Mouse (Mus musculus) olfactory bulb, adult 2 months (tissue): ENCODE data around the gene Miga1. TPM values are rescaled to one million over a fixed set of nuclear protein-coding genes. Genes with fewer than 3 reads are reported as not detected.
"Not testable (repeated sequence)": the region's sequence is repeated elsewhere in the genome, so short reads cannot be mapped to it uniquely, and the experiment has no call there.

ENCODE experiments used
- H3K27ac ChIP-seq: fragments of 200-500 bp; 2 replicates; pipeline ENCODE4 v1.5.1; 2012; ENCODE audit warnings: low read depth, low read length; ENCODE audit not compliant: insufficient read depth
- H3K4me1 ChIP-seq: fragments of 200-500 bp; 2 replicates; pipeline ENCODE4 v1.6.1; 2012; ENCODE audit warnings: low read length; ENCODE audit not compliant: control insufficient read depth, insufficient read depth
- H3K4me3 ChIP-seq: fragments of 200-500 bp; 2 replicates; pipeline ENCODE4 v1.5.1; 2012; ENCODE audit warnings: mild to moderate bottlenecking, low read depth, low read length, moderate library complexity; ENCODE audit not compliant: insufficient read depth
- CTCF ChIP-seq: fragments of 200-500 bp; IDR thresholded peaks from 2 replicates; pipeline ENCODE4 v1.5.1; 2012; ENCODE audit warnings: low read depth, mild to moderate bottlenecking, low read length, moderate library complexity; ENCODE audit not compliant: insufficient read depth
- POLR2A ChIP-seq: fragments of 200-500 bp; IDR thresholded peaks from 2 replicates; pipeline ENCODE4 v1.6.1; 2012; ENCODE audit warnings: mild to moderate bottlenecking, low read depth, low read length, moderate library complexity; ENCODE audit not compliant: insufficient read depth
- WGBS: fragments of 180-500 bp; shearing (Covaris S2); methylation state at CpG from one replicate; pipeline ENCODE4 v1.1.7; 2018; 5-methylcytosine and 5-hydroxymethylcytosine counted together
- polyA plus RNA-seq: library from polyadenylated mRNA; stranded (reverse); fragments of >200 nt; gene quantifications from 2 replicates; pipeline ENCODE4 v1.2.4, GENCODE M21; 2012; ENCODE audit warnings: low replicate concordance; ENCODE audit not compliant: missing spikeins, insufficient read depth, insufficient read length

Miga1 gene
- polyA plus RNA-seq, 1 experiment: not detected

DNA sequence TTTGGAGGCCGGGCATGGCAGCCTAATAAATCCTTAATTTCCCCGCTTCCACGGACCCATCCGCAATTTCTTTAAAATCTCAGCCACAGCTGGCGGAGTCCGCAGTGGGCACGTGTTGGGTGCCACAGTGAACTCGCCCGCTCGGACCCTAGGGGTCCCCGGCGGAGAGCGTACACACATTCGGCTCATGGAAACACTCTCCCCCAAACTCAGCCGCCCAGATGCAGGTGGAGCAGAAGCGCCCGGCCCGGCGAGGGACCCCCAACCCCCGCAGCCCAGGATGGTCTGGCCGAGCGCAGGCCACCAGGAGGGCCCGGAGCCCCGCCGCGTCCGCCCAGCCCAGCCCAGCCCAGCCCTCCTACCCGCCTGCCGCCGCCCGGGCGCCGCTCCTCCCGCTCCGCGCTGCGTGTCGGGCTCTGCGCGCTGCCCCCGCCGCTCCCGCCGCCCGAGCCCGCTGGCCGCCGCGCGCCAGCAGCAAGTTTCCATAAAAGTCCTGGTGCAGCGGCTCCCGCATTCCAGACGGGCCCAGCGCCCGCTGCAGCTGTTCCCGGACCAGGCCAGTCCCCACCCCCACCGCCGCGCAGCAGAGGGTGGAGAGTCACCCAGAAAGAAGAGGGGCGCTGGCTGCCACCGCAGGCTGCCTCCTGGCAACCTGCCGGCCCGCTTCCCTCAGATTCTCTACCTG is 74.7 kb downstream of the Miga1 start:
- H3K4me1 ChIP-seq: peaks cover 14% of the 10 kb centered on the region
- WGBS: 1% methylated on average over 63 of the region's 63 CpGs
- no peak overlapping the region for H3K27ac ChIP-seq
- TF ChIP-seq POLR2A: no peak
- peak overlapping the region; percentile 51 for H3K4me3 ChIP-seq

DNA sequence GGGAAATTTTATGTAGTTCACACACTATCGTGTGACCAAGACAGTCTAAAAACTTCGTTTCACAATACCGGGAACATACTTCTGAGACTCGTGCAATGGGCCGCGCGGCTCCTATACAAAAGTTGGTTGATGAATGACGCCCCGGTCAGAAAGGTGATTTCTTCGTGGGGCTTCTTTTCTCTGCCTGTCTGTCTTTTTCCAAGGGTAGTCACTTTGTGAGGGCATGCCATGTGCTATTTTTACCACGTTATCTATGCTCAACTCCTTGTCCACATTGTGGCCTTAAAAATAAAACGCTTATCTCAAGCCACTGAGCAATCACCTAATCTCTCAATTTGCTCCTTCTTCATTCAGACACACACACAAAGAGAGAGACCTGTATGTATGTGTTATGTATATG is 75.4 kb downstream of the Miga1 start:
- 51% methylated on average over 12 of the region's 12 CpGs for WGBS
- no peak for TF ChIP-seq POLR2A
- TF ChIP-seq CTCF: no peak
- no peak overlapping the region for H3K27ac ChIP-seq
- H3K4me1 ChIP-seq: peaks cover 14% of the 10 kb centered on the region
- H3K4me3 ChIP-seq: no peak overlapping the region

DNA sequence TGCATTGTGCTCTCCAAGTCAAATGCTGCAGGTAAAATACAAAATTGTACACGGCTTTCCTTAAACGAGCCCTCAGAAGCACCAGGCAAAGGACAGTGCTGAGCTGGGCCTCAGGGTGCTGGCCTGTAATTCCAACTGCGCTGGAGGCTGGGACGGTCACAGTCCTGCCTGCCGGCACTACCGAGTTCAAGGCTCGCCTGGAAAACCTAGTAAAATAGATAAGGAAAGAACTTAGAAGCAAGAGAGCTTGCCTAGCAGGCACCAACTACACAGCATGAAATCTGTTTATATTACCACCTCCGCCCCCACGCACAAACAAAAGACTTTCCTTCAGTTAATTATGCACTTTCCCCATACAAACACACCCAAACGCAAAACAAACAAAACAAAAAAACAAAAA is 75.8 kb downstream of the Miga1 start:
- Histone ChIP-seq H3K4me3 (no peak overlapping the region), H3K4me1 (peaks cover 14% of the 10 kb centered on the region), H3K27ac (no peak overlapping the region)
- no peak for TF ChIP-seq POLR2A
- no peak for TF ChIP-seq CTCF
- WGBS: 56% methylated on average over 10 of the region's 10 CpGs

DNA sequence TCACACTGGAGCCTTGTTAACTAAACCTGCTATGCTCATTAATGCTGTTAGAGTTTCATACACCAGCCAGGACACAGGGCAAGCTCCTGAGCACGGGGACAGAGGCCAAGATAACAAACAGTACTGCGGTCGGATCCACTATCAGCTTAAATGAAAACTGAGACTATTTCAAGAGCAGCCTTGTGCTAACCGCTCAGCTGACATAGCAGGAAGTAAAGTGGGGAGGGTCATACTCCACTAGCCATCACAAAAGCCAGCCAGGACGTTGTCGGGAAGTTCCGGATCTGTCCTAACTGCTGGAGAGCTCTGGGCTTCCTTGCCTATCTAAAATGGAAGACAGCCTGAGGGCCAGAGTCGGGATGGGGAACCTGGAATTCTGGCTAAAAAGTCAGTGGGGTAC is 78.3 kb downstream of the Miga1 start:
- H3K27ac ChIP-seq: no peak overlapping the region
- TF ChIP-seq POLR2A (no peak), CTCF (no peak)
- WGBS: 45% methylated on average over 8 of the region's 8 CpGs

DNA sequence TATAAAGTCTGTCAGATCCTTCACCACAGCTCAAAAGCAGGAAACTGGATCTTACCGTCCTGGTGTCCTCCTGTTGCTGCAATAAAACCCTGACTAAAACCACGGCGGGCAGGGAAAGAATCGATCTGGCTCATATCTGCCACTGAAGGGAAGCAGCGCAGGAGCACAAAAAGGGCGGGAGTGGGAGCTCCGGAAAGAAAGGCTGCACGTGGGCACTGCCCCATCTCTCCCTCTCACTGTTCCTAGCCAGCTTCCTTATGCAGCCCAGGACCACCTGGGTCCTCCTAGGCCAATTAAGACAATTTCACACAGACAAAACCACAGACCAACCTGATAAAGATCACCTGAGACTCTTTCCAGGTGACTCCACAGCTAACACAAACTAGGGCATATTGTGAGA is 78.8 kb downstream of the Miga1 start:
- TF ChIP-seq CTCF (no peak), POLR2A (no peak)
- 68% methylated on average over 8 of the region's 8 CpGs for WGBS
- Histone ChIP-seq H3K4me1 (peaks cover 14% of the 10 kb centered on the region), H3K4me3 (no peak overlapping the region), H3K27ac (no peak overlapping the region)

More for the DNA sequence above, 78.3 kb downstream of the Miga1 start:
- peaks cover 14% of the 10 kb centered on the region for H3K4me1 ChIP-seq
- H3K4me3 ChIP-seq: no peak overlapping the region

DNA sequence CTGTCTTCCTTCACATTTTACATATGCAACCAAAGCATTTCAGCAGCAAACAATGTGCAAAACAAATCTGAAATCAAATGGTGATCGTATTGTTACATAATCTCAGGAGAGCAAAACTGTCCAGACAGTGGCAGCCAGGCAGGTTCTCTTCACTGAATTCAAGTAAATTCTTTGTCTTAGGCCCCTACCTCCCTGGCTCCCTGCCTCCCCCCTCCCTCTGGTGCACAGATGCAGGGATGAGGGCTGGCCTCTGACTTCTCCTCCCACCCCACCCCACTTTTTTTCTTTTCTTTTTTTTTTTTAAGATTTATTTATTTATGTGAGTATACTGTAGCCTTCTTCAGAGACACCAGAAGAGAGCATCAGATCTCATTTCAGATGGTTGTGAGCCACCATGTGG is 79.8 kb downstream of the Miga1 start:
- 93% methylated on average over 1 of the region's 1 CpGs for WGBS
- Histone ChIP-seq H3K27ac (no peak overlapping the region), H3K4me3 (no peak overlapping the region), H3K4me1 (peaks cover 5% of the 10 kb centered on the region; the same call in 1 of the 2 replicates)
- TF ChIP-seq CTCF (no peak), POLR2A (no peak)

DNA sequence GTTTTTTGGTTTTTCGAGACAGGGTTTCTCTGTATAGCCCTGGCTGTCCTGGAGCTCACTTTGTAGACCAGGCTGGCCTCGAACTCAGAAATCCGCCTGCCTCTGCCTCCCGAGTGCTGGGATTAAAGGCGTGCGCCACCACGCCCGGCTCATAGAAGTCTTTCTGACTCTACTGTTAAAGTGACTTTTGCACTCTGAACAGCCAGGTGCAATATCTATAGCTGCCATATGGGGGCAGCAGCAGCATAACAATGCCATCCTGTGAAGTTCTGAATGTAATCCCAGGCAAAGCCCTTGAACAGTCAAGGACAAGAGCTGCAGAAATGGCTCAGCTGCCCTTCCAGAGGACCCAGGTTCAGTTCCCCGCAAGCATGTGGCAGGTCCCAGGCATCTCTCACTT is 80.8 kb downstream of the Miga1 start:
- WGBS: 26% methylated on average over 9 of the region's 9 CpGs
- not testable (repeated sequence) for H3K4me3 ChIP-seq

DNA sequence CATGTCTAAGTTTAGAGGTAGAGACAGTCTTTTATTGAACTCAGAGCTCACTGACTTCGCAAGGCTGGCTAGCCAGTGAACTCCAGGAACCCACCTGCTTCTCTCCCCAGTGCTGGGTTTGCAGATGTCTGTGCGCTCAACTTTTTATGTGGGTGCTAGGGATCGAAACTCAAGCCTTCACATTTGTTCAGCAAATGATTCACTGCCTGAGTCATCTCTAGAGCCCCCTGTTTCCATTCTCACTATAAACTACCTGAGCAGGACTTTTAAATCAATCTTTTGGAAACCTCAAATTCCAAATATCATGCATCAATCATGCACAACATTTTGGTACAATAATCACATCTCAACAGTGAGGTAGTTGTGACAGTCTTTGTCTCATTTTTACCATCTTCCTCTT is 82.7 kb downstream of the Miga1 start:
- WGBS: 89% methylated on average over 3 of the region's 3 CpGs
- H3K4me3 ChIP-seq: no peak overlapping the region
- H3K4me1 ChIP-seq: no peaks in the 10 kb centered on the region
- no peak overlapping the region for H3K27ac ChIP-seq
- no peak for TF ChIP-seq POLR2A
- TF ChIP-seq CTCF: no peak

More for the DNA sequence above, 80.8 kb downstream of the Miga1 start:
- H3K4me1 ChIP-seq, H3K27ac ChIP-seq: not testable (repeated sequence)

DNA sequence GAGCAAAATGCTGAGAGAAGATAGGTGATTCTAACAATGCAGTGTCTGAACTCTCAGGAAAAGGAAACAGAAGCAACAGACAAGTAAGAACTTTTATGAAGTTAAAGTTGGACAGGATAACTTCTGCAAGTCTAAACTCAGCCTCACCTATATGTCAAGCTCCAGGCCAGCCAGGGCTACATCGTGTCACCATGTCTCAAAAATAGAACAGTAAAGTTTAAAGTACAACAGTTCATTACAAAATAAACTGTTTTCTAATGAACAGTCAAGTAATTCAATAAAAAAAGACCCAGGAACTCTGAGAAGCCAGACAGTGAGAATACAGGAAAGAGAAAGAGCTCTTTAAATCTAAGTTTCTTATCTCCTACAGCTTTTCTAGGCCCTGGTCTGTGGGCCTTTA is 89.7 kb downstream of the Miga1 start:
- TF ChIP-seq CTCF (no peak), POLR2A (no peak)
- WGBS: 93% methylated on average over 1 of the region's 1 CpGs
- H3K27ac ChIP-seq: no peak overlapping the region
- no peak overlapping the region for H3K4me3 ChIP-seq
- no peaks in the 10 kb centered on the region for H3K4me1 ChIP-seq

DNA sequence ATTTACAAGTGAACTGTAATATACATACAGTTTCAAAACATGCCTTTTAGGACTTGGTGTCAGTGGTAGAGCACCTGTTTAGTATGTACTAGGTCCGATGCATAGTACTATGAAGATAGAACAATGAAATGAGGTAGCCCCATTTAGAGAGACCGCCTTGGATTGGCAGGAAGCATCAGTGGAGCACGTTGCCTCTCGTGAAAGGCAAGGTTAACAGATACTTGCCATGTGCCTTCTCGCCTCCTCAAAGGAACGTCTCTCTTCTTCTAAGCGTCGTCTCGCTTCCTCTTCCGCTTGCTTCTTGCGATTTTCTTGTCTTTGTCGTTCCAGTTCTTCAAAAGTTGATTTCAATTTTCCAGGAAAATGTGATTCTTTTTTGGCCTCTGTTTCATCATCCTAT is 92.5 kb downstream of the Miga1 start:
- no peak for TF ChIP-seq POLR2A
- no peak for TF ChIP-seq CTCF
- Histone ChIP-seq H3K27ac (no peak overlapping the region), H3K4me3 (no peak overlapping the region), H3K4me1 (no peaks in the 10 kb centered on the region)
- 89% methylated on average over 12 of the region's 12 CpGs for WGBS
